Mouse (Mus musculus): ENCODE measurements at regions not wholly inside any gene's neighbourhood (a gene's known extent, or its start where the extent isn't known, plus 50 kb on each side); places are given as distances from the start of the nearest gene placed in this dataset.

DNA sequence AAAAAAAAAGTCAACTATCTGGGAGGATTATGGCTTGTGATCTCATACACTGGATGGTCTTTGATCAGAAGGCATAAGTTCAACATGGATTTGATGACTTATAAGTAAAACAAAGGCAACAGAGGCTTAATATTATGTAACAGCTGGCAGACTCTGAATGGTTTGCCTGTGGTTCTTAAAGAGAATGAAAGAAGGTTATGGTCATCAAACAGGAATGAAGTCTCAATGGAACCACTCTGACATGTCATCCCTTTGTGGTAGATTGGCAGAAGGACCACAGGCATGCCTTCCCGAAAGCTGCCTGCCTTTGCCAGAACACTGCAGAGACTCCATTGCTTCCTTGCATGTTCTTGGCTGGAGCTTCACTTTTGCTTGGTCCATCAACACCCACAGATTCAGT is 116.8 kb upstream of the Ranbp3l start:
- TF ChIP-seq CTCF (conservative IDR thresholded peaks at IDR 0.05 in 1 of 2, IDR thresholded peaks at IDR 0.05 in 1 of 2; ENCODE audit: low read depth in 2 of 2, low read length in 2 of 2) = no peak
- no peak for TF ChIP-seq RAD21 (IDR thresholded peaks at IDR 0.05; ENCODE audit: low read depth, low read length)
- no peak for TF ChIP-seq TBP (conservative IDR thresholded peaks at IDR 0.05; ENCODE audit: low read depth, low read length)
- TF ChIP-seq CHD2 (IDR thresholded peaks at IDR 0.05; ENCODE audit: low read length) = no peak
- TF ChIP-seq NRF1 (IDR thresholded peaks at IDR 0.05; ENCODE audit: low read depth, low read length) = no peak
